Mouse (Mus musculus) heart, embryonic 12.5 days (tissue): ENCODE results near the gene Setdb1. TPM values are rescaled to one million over a fixed set of nuclear protein-coding genes. Genes with fewer than 3 reads are reported as not detected.

ENCODE experiments used
- ATAC-seq: fragments of 200-750 bp; cut with Nextera tagmentation; 2 replicates; pipeline ENCODE4 v1.8.0; 2017; ENCODE audit warnings: moderate TSS enrichment, moderate library complexity; ENCODE audit not compliant: insufficient number of reproducible peaks, low FRiP score
- H3K27ac ChIP-seq: fragments of 300-500 bp; sonication (generic); 2 replicates; pipeline ENCODE4 v1.5.1; 2016; ENCODE audit warnings: mild to moderate bottlenecking, moderate library complexity; ENCODE audit not compliant: poor library complexity, severe bottlenecking
- H3K27me3 ChIP-seq: fragments of 300-500 bp; sonication (generic); replicated peaks from 2 replicates; pipeline ENCODE4 v1.6.1; 2016; ENCODE audit warnings: mild to moderate bottlenecking, moderate library complexity
- H3K36me3 ChIP-seq: fragments of 300-500 bp; sonication (generic); 2 replicates; pipeline ENCODE4 v1.6.1; 2016; ENCODE audit warnings: mild to moderate bottlenecking, moderate library complexity
- H3K4me1 ChIP-seq: fragments of 300-500 bp; sonication (generic); replicated peaks from 2 replicates; pipeline ENCODE4 v1.6.1; 2016; ENCODE audit warnings: mild to moderate bottlenecking
- H3K4me2 ChIP-seq: fragments of 300-500 bp; sonication (generic); 2 replicates; pipeline ENCODE4 v1.6.1; 2016; ENCODE audit warnings: mild to moderate bottlenecking, moderate library complexity
- H3K4me3 ChIP-seq: fragments of 300-500 bp; sonication (generic); 2 replicates; pipeline ENCODE4 v1.5.1; 2016; ENCODE audit warnings: mild to moderate bottlenecking
- H3K9ac ChIP-seq: fragments of 300-500 bp; sonication (generic); 2 replicates; pipeline ENCODE4 v1.6.1; 2016; ENCODE audit warnings: mild to moderate bottlenecking, moderate library complexity
- H3K9me3 ChIP-seq: fragments of 300-500 bp; sonication (generic); replicated peaks from 2 replicates; pipeline ENCODE4 v1.6.1; 2016; ENCODE audit warnings: mild to moderate bottlenecking, moderate library complexity
- WGBS: fragments of 180-500 bp; shearing (Covaris S2); methylation state at CpG from one replicate; pipeline ENCODE4 v1.1.7; 2016; 5-methylcytosine and 5-hydroxymethylcytosine counted together
- polyA plus RNA-seq: library from polyadenylated mRNA; unstranded; fragments of >200 nt; fragmentation: Nextera tagmentation; extraction: Ambion mirVana; gene quantifications from 2 replicates; pipeline ENCODE4 v1.2.1, GENCODE M21; 2016

The Setdb1 gene
- polyA plus RNA-seq, 1 experiment from 2014 or later: 29.7 TPM

- Histone ChIP-seq H3K27me3 (no peaks in the 10 kb centered on the region), H3K4me1 (peaks cover 31% of the 10 kb centered on the region), H3K4me2 (peak within 1 kb of the TSS; percentile 79), H3K9me3 (no peaks in the 10 kb centered on the region), H3K9ac (peak within 1 kb of the TSS; percentile 90), H3K4me3 (peak within 1 kb of the TSS; percentile 83), H3K36me3 (peaks cover 3% of the 10 kb centered on the region; the same call in 1 of the 2 replicates), H3K27ac (peak within 1 kb of the TSS; percentile 97)
- WGBS: under 1% methylated on average over 53 of the region's 53 CpGs
- ATAC-seq: peak; percentile 91
Measured at GRCm38 (mm10) chr3:95281216-95282126, 75.5 kb downstream of the Setdb1 start, which contains the start of the genes Mindy1 and Prune1. TSS of gene Mindy1 (plus strand) at chr3:95281345. TSS of gene Prune1 (minus strand) at chr3:95282076.

GRCm38 (mm10) chr3:95280747-95281146, 76.3 kb downstream of the Setdb1 start:
- Histone ChIP-seq H3K4me2 (peak overlapping the region; percentile 64), H3K27me3 (no peaks in the 10 kb centered on the region), H3K9ac (peak overlapping the region; percentile 90), H3K4me1 (peaks cover 36% of the 10 kb centered on the region), H3K36me3 (peaks cover 3% of the 10 kb centered on the region; the same call in 1 of the 2 replicates), H3K27ac (peak overlapping the region; percentile 81), H3K9me3 (no peaks in the 10 kb centered on the region), H3K4me3 (peak overlapping the region; percentile 83)
- no peak for ATAC-seq
- 13% methylated on average over 8 of the region's 8 CpGs for WGBS

- Histone ChIP-seq H3K27ac (peak overlapping the region; percentile 32; the same call in 1 of the 2 replicates), H3K4me1 (peaks cover 46% of the 10 kb centered on the region), H3K9ac (no peak overlapping the region), H3K9me3 (no peaks in the 10 kb centered on the region), H3K27me3 (no peaks in the 10 kb centered on the region), H3K4me2 (no peak overlapping the region), H3K4me3 (no peak overlapping the region), H3K36me3 (peaks cover 11% of the 10 kb centered on the region)
- no peak for ATAC-seq
- 47% methylated on average over 1 of the region's 1 CpGs for WGBS
Measured at GRCm38 (mm10) chr3:95277149-95277551, 79.9 kb downstream of the Setdb1 start.

- Histone ChIP-seq H3K4me2 (no peak overlapping the region), H3K27me3 (no peaks in the 10 kb centered on the region), H3K4me1 (peaks cover 48% of the 10 kb centered on the region), H3K4me3 (no peak overlapping the region), H3K27ac (peak overlapping the region; percentile 32; the same call in 1 of the 2 replicates), H3K9ac (no peak overlapping the region), H3K36me3 (peaks cover 12% of the 10 kb centered on the region), H3K9me3 (no peaks in the 10 kb centered on the region)
- 72% methylated on average over 5 of the region's 5 CpGs for WGBS
- no peak for ATAC-seq
Measured at GRCm38 (mm10) chr3:95276428-95276934, 80.5 kb downstream of the Setdb1 start.

- Histone ChIP-seq H3K9ac (no peak overlapping the region), H3K27me3 (no peaks in the 10 kb centered on the region), H3K27ac (peak overlapping the region; percentile 1), H3K4me1 (peaks cover 48% of the 10 kb centered on the region), H3K9me3 (no peaks in the 10 kb centered on the region), H3K36me3 (peaks cover 12% of the 10 kb centered on the region), H3K4me2 (no peak overlapping the region), H3K4me3 (no peak overlapping the region)
- no peak for ATAC-seq
- WGBS: 64% methylated on average over 6 of the region's 6 CpGs
Measured at GRCm38 (mm10) chr3:95275161-95275560, 81.8 kb downstream of the Setdb1 start.

GRCm38 (mm10) chr3:95274453-95274852, 82.5 kb downstream of the Setdb1 start:
- 92% methylated on average over 4 of the region's 4 CpGs for WGBS
- H3K27me3 ChIP-seq: no peaks in the 10 kb centered on the region
- H3K36me3 ChIP-seq: peaks cover 15% of the 10 kb centered on the region
- no peak overlapping the region for H3K4me3 ChIP-seq
- peaks cover 55% of the 10 kb centered on the region for H3K4me1 ChIP-seq
- no peak overlapping the region for H3K27ac ChIP-seq
- H3K4me2 ChIP-seq: no peak overlapping the region
- ATAC-seq: no peak
- H3K9me3 ChIP-seq: no peaks in the 10 kb centered on the region
- H3K9ac ChIP-seq: no peak overlapping the region

Other genes with a start within 250 kb of the Setdb1 start
- gene Vps72, start 246.2 kb downstream of the Setdb1 start, polyA plus RNA-seq: 96.7 and 103 TPM in 2 replicates
- gene Tmod4, start 232.7 kb downstream of the Setdb1 start, polyA plus RNA-seq: 0.59 and 0.69 TPM in 2 replicates
- 48.6 and 52.7 TPM in 2 replicates for gene Scnm1, start 223.2 kb downstream of the Setdb1 start, polyA plus RNA-seq
- gene Lysmd1, start 223.1 kb downstream of the Setdb1 start, polyA plus RNA-seq: 8.1 and 9.1 TPM in 2 replicates
- 0.62 and 0.91 TPM in 2 replicates for gene Tnfaip8l2, start 214.8 kb downstream of the Setdb1 start, polyA plus RNA-seq
- gene Sema6c, start 196.7 kb downstream of the Setdb1 start, polyA plus RNA-seq: 3.6 and 5.5 TPM in 2 replicates
- 7.7 and 8.9 TPM in 2 replicates for gene Gabpb2, start 139.3 kb downstream of the Setdb1 start, polyA plus RNA-seq
- gene Cdc42se1, start 128.5 kb downstream of the Setdb1 start, polyA plus RNA-seq: 60.9 and 62.1 TPM in 2 replicates
- 12.8 and 13.6 TPM in 2 replicates for gene Mllt11, start 125.0 kb downstream of the Setdb1 start, polyA plus RNA-seq
- gene Gm128, start 115.6 kb downstream of the Setdb1 start, polyA plus RNA-seq: 0.53 and 0.64 TPM in 2 replicates
- not detected in 2 replicates for gene Bnipl, start 106.0 kb downstream of the Setdb1 start, polyA plus RNA-seq
- gene Mindy1, start 75.9 kb downstream of the Setdb1 start, polyA plus RNA-seq: 26.9 and 29.7 TPM in 2 replicates
- 29.5 and 31.7 TPM in 2 replicates for gene Prune1, start 75.1 kb downstream of the Setdb1 start, polyA plus RNA-seq
- 1.2 and 1.7 TPM in 2 replicates for gene Anxa9, start 50.0 kb downstream of the Setdb1 start, polyA plus RNA-seq
- 136 and 137 TPM in 2 replicates for gene Cers2, start 42.4 kb downstream of the Setdb1 start, polyA plus RNA-seq
- gene 4930558C23Rik, start 45.6 kb upstream of the Setdb1 start, polyA plus RNA-seq: not detected in 2 replicates
- gene Arnt, start 77.2 kb upstream of the Setdb1 start, polyA plus RNA-seq: 35.0 and 38.0 TPM in 2 replicates
- 14.2 and 15.1 TPM in 2 replicates for gene Ctsk, start 142.1 kb upstream of the Setdb1 start, polyA plus RNA-seq
- gene Ctss, start 169.6 kb upstream of the Setdb1 start, polyA plus RNA-seq: 5.3 and 7.5 TPM in 2 replicates
- not detected in 2 replicates for gene Hormad1, start 202.5 kb upstream of the Setdb1 start, polyA plus RNA-seq
- gene Golph3l, start 231.7 kb upstream of the Setdb1 start, polyA plus RNA-seq: 24.1 and 25.1 TPM in 2 replicates